Mouse (Mus musculus) brain, embryonic 14.5 days (tissue): ENCODE measurements around the gene Aass.

Experiments used
- CTCF ChIP-seq: fragments of 200-500 bp; IDR thresholded peaks from 2 replicates; pipeline ENCODE4 v1.5.1; 2012; ENCODE audit warnings: inconsistent platforms, mild to moderate bottlenecking, moderate library complexity, borderline replicate concordance; ENCODE audit not compliant: insufficient read depth, insufficient read length; ENCODE audit errors: extremely low read depth
- POLR2A ChIP-seq: fragments of 200-500 bp; IDR thresholded peaks from 2 replicates; pipeline ENCODE4 v1.6.1; 2012; ENCODE audit warnings: mild to moderate bottlenecking, inconsistent platforms, borderline replicate concordance; ENCODE audit not compliant: poor library complexity, insufficient read depth, insufficient read length, severe bottlenecking; ENCODE audit errors: extremely low read depth

DNA sequence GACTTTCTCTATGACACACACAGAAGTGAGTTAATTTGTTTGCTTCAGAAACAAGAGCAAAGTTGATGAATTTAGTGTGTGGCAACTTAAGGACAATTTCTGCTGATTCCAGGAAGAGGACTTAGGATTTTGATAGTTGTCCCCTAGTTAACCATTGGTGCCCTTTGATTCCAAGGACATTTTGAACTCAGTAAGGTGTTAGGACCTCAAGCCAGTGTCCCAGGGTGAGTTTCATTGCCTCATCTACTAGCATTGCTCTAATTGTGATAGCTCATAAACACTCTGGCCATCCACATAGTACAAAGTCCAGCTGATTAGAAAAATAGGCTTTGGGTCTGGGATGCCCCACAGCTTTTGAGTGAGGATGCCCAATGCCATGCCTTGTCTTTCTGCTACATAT lies 11.2 kb upstream of the Aass start:
- TF ChIP-seq CTCF (no peak), POLR2A (no peak)
